Mouse (Mus musculus) layer of hippocampus, adult 2 months (tissue): ENCODE results near the gene Rassf4. TPM values are rescaled to one million over a fixed set of nuclear protein-coding genes. Genes with fewer than 3 reads are reported as not detected.

ENCODE experiments used
- DNase-seq, 2 experiments: peaks; one replicate each; pipeline ENCODE4 v3.0.0; 2022; ENCODE audit warnings: low spot score in 2 of 2
- H3K27ac ChIP-seq: fragments of 200-600 bp; 2 replicates; pipeline ENCODE4 v1.8.1; 2022
- H3K4me3 ChIP-seq: fragments of 200-600 bp; 2 replicates; pipeline ENCODE4 v1.8.1; 2022; ENCODE audit warnings: mild to moderate bottlenecking
- CTCF ChIP-seq: fragments of 200-600 bp; conservative IDR thresholded peaks from 2 replicates; pipeline ENCODE4 v1.8.1; 2022; ENCODE audit warnings: antibody characterized with exemption, mild to moderate bottlenecking, moderate library complexity
- total RNA-seq, 2 experiments: library from RNA; stranded (reverse); gene quantifications; 2 replicates each; pipeline ENCODE4 v1.2.3; 2021

Gene Rassf4
- total RNA-seq, 2 experiments from 2014 or later = 3.8 to 6.0 TPM

GRCm38 (mm10) chr6:116667382-116667781 lies 6.4 kb downstream of the Rassf4 start:
- DNase-seq = no peak
- Histone ChIP-seq H3K27ac (no peak overlapping the region), H3K4me3 (no peak overlapping the region)
- no peak for TF ChIP-seq CTCF

- no peak overlapping the region for H3K27ac ChIP-seq
- no peak overlapping the region for H3K4me3 ChIP-seq
- DNase-seq = no peak
- no peak for TF ChIP-seq CTCF
These were observed 6.9 kb downstream of the Rassf4 start for GRCm38 (mm10) chr6:116666892-116667291.

DNA sequence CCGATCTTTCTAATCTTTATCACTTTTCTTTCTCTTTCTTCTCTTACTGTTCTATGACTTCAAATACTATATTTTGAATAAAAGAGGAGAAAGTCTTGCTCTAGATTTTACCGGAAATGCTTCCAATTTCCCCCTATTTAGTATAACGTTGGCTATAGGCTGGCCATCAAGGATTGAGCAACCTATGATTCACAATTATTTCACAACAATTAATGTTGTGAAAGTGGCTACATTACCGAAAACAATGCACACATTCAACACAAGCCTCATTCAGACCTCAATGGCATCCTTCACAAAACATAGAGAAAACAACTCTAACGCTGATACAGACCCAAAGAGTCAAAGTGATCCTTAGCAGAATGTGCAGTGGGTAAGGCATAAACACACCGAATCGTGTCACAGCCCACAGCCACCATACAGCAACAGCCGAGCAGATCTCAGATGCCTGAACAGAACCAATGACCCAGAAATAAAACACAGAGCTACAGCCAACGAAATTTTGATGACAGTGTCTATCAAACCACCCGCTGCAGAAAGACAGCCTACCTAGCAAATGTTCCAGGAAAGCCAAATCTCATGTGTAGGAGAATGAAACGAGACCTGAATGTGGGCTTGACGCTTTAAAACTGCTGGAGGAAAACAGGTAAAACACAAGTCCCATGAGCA lies 7.5 kb downstream of the Rassf4 start:
- H3K4me3 ChIP-seq = no peak overlapping the region
- no peak overlapping the region for H3K27ac ChIP-seq
- DNase-seq = no peak
- no peak for TF ChIP-seq CTCF

DNA sequence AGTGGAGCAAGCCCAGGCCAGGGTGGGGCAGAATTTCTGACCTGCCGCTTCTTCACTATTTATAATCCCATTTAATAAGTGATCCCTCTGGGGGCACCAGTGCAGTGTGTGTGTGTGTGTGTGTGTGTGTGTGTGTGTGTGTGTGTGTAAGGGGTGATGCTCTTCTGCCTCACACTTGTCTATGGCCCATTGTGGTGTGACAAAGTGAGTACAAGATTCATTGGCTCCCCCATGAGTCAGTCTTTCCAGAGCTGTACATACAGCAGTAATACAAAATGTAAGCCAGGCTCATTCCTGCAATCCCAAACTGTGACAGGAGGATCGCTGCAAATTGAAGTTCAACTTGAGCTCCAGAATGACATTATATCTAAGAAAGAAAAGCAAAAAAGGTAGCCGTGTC lies 8.9 kb downstream of the Rassf4 start:
- no peak for DNase-seq
- Histone ChIP-seq H3K4me3 (no peak overlapping the region), H3K27ac (no peak overlapping the region)
- no peak for TF ChIP-seq CTCF

- no peak overlapping the region for H3K27ac ChIP-seq
- DNase-seq = no peak
- TF ChIP-seq CTCF = no peak
- H3K4me3 ChIP-seq = no peak overlapping the region
These were observed 9.7 kb downstream of the Rassf4 start for GRCm38 (mm10) chr6:116664031-116664430.

DNA sequence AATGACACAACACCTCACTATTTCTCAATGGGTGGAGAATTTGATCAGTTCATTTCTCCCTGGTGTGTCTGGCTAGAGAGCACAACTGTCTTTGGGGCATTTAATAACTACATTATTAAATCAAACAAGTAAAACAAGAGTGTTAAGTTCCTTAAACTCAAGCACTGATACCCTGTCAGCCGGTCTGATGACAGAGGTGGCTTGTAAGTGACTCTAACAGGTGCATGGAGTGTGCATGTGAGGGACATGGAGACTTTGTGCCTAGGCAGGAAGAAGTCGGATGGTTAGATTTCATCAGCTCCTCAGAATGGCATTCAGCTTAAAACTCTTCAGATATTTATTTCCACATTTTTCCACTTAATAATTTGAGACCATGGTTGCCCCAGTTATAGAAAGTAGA lies 10.4 kb downstream of the Rassf4 start:
- no peak for TF ChIP-seq CTCF
- Histone ChIP-seq H3K27ac (no peak overlapping the region), H3K4me3 (no peak overlapping the region)
- no peak for DNase-seq

DNA sequence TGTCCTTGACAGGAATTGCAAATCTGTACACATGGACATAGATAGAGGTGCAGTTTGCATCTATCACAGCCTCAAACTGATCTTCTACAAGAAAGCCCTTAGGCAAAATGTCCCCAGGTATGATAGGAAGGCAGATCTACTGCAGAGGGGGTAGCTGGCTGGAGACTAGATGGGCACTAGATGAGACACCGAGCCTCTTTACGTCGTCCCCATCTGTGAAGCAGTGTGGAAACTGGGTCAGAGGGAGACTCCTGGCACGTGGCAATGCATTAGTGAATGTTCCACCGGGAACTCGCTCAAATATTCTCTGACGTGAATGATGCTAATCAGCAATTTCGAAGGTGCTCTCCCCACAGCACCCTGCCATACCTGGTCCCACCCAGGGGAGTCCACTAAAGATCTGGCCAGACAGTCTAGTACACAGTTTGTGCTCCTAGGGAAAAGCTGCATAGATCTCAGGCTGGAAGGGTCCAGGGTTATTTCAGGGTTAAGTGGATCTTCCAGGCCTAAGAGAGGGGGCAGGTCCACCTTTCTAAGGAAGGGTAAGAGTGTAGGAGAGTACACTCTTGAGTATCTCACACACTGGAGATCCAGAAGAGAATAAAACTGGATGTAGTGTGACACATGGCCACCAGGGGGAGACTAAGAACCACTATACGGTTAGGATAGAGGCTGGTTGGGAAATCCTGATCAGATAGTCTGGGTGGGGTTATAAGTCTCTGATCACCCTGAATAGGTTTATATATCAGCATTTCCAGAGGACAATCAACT lies 19.9 kb downstream of the Rassf4 start:
- H3K4me3 ChIP-seq = no peak overlapping the region
- peak; percentile 41 to 80 for DNase-seq
- TF ChIP-seq CTCF = peak; percentile 89
- H3K27ac ChIP-seq = no peak overlapping the region

GRCm38 (mm10) chr6:116653191-116653590 lies 20.6 kb downstream of the Rassf4 start:
- DNase-seq = no peak
- TF ChIP-seq CTCF = no peak
- Histone ChIP-seq H3K4me3 (no peak overlapping the region), H3K27ac (no peak overlapping the region)

DNA sequence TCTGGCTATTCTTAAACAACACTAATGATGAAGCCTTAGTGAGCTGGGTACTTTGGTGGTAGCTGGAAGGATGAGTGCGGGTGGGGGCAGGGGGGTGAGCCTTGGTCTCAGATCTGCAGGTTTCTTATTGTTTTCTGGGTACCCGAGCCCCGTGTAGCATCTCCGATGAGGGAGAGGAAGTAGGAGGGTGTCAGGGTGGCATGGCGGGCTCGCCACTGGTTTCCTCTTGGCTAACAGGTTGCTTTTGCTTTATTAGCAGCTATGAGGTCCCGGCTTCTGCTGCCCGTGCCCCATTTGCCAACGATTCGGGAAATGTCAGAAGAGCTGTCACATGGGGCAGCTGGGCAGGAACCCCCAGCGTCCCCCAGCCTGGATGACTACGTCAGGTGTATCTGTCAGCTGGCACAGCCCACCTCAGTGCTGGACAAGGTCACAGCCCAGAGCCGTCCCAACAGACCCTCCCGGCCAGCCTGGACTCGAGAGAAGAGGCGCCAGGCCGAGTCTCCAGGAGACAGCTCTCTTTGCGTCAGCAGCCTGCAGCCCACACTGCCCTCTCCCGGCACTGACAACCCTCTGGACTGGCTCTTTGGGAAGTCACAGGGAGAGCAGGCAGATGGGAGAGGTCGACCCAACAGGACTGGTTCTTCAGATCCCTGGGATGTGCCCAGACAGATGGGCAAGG lies 22.2 kb downstream of the Rassf4 start:
- no peak overlapping the region for H3K27ac ChIP-seq
- peak; percentile 54 for TF ChIP-seq CTCF
- peak overlapping the region; percentile 30; the same call in 1 of the 2 replicates for H3K4me3 ChIP-seq
- DNase-seq = no peak

- no peak for DNase-seq
- H3K4me3 ChIP-seq = peak within 1 kb of the TSS; percentile 30; the same call in 1 of the 2 replicates
- H3K27ac ChIP-seq = peak within 1 kb of the TSS; percentile 21; the same call in 1 of the 2 replicates
- TF ChIP-seq CTCF = no peak
These were observed 23.3 kb downstream of the Rassf4 start, which contains the start of gene Depp1 for GRCm38 (mm10) chr6:116650406-116650805. Depp1 (plus strand) TSS chr6:116650609.

- no peak for DNase-seq
- H3K27ac ChIP-seq = no peak overlapping the region
- H3K4me3 ChIP-seq = no peak overlapping the region
- no peak for TF ChIP-seq CTCF
These were observed 23.9 kb downstream of the Rassf4 start for GRCm38 (mm10) chr6:116649811-116650210.

DNA sequence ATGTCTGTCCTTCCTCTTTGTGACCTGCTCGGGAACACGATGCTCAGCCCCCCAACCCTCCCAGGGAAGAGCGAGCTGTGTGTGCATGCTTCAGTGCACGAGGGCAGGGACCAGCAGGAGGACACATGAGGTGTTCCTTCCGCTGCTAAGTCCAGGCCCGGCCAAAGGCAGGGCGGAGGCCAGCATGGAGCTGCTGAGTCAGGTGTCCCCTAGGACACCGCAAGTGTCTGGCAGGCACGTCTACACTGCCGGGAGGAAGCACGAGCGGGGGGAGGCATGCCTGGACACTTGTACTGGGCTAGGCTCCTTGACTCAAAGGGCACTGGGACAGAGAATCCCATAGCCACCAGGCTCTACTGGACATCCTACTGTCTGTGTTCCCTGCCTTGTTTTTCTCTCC lies 26.0 kb downstream of the Rassf4 start:
- no peak for TF ChIP-seq CTCF
- H3K27ac ChIP-seq = no peak overlapping the region
- no peak for DNase-seq
- no peak overlapping the region for H3K4me3 ChIP-seq

GRCm38 (mm10) chr6:116644335-116644734 lies 29.4 kb downstream of the Rassf4 start:
- no peak overlapping the region for H3K4me3 ChIP-seq
- no peak overlapping the region for H3K27ac ChIP-seq
- no peak for DNase-seq
- no peak for TF ChIP-seq CTCF
